Mouse (Mus musculus): ENCODE data around the gene Idnk.

- TF ChIP-seq CTCF (IDR thresholded peaks at IDR 0.05; ENCODE audit: low read depth) (no peak), EP300 (IDR thresholded peaks at IDR 0.05; ENCODE audit: low read depth) (no peak)
Observed at GRCm38 (mm10) chr13:58128396-58128767, 29.1 kb upstream of the Idnk start, which contains the start of gene Hnrnpa0.
